Mouse (Mus musculus): ENCODE data around the gene Ptprb.

DNA sequence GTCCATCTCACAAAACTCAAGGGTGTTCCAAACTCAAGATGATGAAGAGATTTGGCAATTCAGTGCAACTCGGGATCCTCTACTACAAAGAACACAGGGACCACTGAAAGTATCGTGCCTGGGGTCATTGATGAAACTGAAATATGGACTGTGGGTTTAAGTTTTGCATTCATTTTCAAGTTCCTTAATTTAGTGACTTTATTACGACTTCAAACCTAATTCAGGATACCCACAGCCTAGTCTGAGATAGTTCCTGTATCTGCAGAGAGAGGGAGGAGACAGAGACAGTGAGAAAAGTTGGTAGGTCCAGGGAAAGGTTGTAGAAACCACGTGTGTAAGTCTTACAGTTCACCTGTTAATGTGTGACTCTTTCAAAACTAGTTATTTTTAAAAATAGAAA, 15.2 kb downstream of the Ptprb start:
- TF ChIP-seq CTCF (IDR thresholded peaks at IDR 0.05; ENCODE audit: control insufficient read depth, insufficient read depth, low read length) (no peak), POLR2A (IDR thresholded peaks at IDR 0.05; ENCODE audit: borderline replicate concordance, control insufficient read depth, low read depth, low read length) (no peak)
